8 mouse cellular contexts compared by ENCODE assay signal in genomic region chr12:101083076-101083838, GRCm38 (mm10). TPM values are rescaled to one million over a fixed set of nuclear protein-coding genes. Genes with fewer than 3 reads are reported as not detected.
DNase-seq lines count a peak whose midpoint lies in the region; ATAC-seq and TF ChIP-seq lines count a peak whose summit lies in the region.

Gene Ppp4r3a (minus strand): TSS chr12:101083702.

- DNase-seq in 3134 (ENCODE audit: extremely low read depth, insufficient read length, low spot score), result peak; percentile 96
- DNase-seq in adrenal gland, postnatal 36 days, result peak; percentile 97 to 98
- DNase-seq in heart, adult 18-20 months, result peak; percentile 97
- peak; percentile 98 for DNase-seq in kidney, adult 2 months
- DNase-seq in spleen, adult 2 months (ENCODE audit: low read depth in 1 of 2, low spot score in 2 of 2), result peak; percentile 82 to 92

- peaks cover 7% of the 10 kb centered on the region for H3K36me3 ChIP-seq in embryonic facial prominence, embryonic 13.5 days
- no peaks in the 10 kb centered on the region; the same call in 1 of the 2 replicates for H3K36me3 ChIP-seq in kidney, adult 2 months (ENCODE audit: control insufficient read depth, insufficient read depth, low read length)
- H3K36me3 ChIP-seq in limb, embryonic 12.5 days, result peaks cover 18% of the 10 kb centered on the region
- no peaks in the 10 kb centered on the region for H3K36me3 ChIP-seq in midbrain, embryonic 15.5 days (replicated peaks)
- H3K36me3 ChIP-seq in spleen, adult 2 months (ENCODE audit: control insufficient read depth, insufficient read depth, low read length), result no peaks in the 10 kb centered on the region

- no peaks in the 10 kb centered on the region for H3K27me3 ChIP-seq in embryonic facial prominence, embryonic 13.5 days
- H3K27me3 ChIP-seq in kidney, adult 2 months (replicated peaks; ENCODE audit: control insufficient read depth, insufficient read depth, low read length), result no peaks in the 10 kb centered on the region
- no peaks in the 10 kb centered on the region for H3K27me3 ChIP-seq in limb, embryonic 12.5 days
- no peaks in the 10 kb centered on the region for H3K27me3 ChIP-seq in midbrain, embryonic 15.5 days (replicated peaks)
- no peaks in the 10 kb centered on the region for H3K27me3 ChIP-seq in spleen, adult 2 months (ENCODE audit: control insufficient read depth, insufficient read depth, low read length)

- no peaks in the 10 kb centered on the region for H3K9me3 ChIP-seq in embryonic facial prominence, embryonic 13.5 days
- no peaks in the 10 kb centered on the region for H3K9me3 ChIP-seq in limb, embryonic 12.5 days
- no peaks in the 10 kb centered on the region for H3K9me3 ChIP-seq in midbrain, embryonic 15.5 days

- ATAC-seq in embryonic facial prominence, embryonic 13.5 days (ENCODE audit: insufficient number of reproducible peaks, insufficient read depth, low FRiP score, low TSS enrichment, low read depth), result peak; percentile 96
- ATAC-seq in limb, embryonic 12.5 days (ENCODE audit: insufficient number of reproducible peaks, insufficient read depth, low FRiP score, low TSS enrichment, low read depth), result peak; percentile 93
- ATAC-seq in midbrain, embryonic 15.5 days (replicated peaks), result peak; percentile 96

- peak within 1 kb of the TSS; percentile 99 for H3K4me3 ChIP-seq in embryonic facial prominence, embryonic 13.5 days
- H3K4me3 ChIP-seq in kidney, adult 2 months (ENCODE audit: insufficient read depth, low read depth, low read length), result peak within 1 kb of the TSS; percentile 100
- H3K4me3 ChIP-seq in limb, embryonic 12.5 days (replicated peaks), result peak within 1 kb of the TSS; percentile 99
- peak within 1 kb of the TSS; percentile 77 for H3K4me3 ChIP-seq in midbrain, embryonic 15.5 days
- peak within 1 kb of the TSS; percentile 87 for H3K4me3 ChIP-seq in spleen, adult 2 months (ENCODE audit: extremely low read depth, insufficient read depth, insufficient read length)

- no peak for TF ChIP-seq CTCF in kidney, adult 2 months (conservative IDR thresholded peaks at IDR 0.05; ENCODE audit: insufficient read depth, insufficient read length, low read depth, low read length)
- no peak for TF ChIP-seq CTCF in spleen, adult 2 months (IDR thresholded peaks at IDR 0.05; ENCODE audit: extremely low read depth, insufficient read depth, insufficient read length, insufficient replicate concordance)

- H3K27ac ChIP-seq in embryonic facial prominence, embryonic 13.5 days, result peak within 1 kb of the TSS; percentile 98
- H3K27ac ChIP-seq in kidney, adult 2 months (ENCODE audit: insufficient read depth, low read depth, low read length), result peak within 1 kb of the TSS; percentile 97
- H3K27ac ChIP-seq in limb, embryonic 12.5 days, result peak within 1 kb of the TSS; percentile 99
- H3K27ac ChIP-seq in midbrain, embryonic 15.5 days, result peak within 1 kb of the TSS; percentile 100
- H3K27ac ChIP-seq in spleen, adult 2 months (ENCODE audit: insufficient read depth, low read length), result peak within 1 kb of the TSS; percentile 99

- peak; percentile 80 for TF ChIP-seq POLR2A in kidney, adult 2 months (IDR thresholded peaks at IDR 0.05; ENCODE audit: low read depth, low read length)
- TF ChIP-seq POLR2A in spleen, adult 2 months (IDR thresholded peaks at IDR 0.05; ENCODE audit: low read depth, low read length), result peak; percentile 69

- WGBS in embryonic facial prominence, embryonic 13.5 days, result under 1% methylated on average over 89 of the region's 90 CpGs
- WGBS in kidney, adult 2 months, result under 1% methylated on average over 90 of the region's 90 CpGs
- under 1% methylated on average over 88 of the region's 90 CpGs for WGBS in limb, embryonic 12.5 days
- WGBS in midbrain, embryonic 15.5 days, result under 1% methylated on average over 88 of the region's 90 CpGs
- WGBS in spleen, adult 2 months, result under 1% methylated on average over 80 of the region's 90 CpGs

- H3K4me1 ChIP-seq in embryonic facial prominence, embryonic 13.5 days, result peaks cover 21% of the 10 kb centered on the region
- H3K4me1 ChIP-seq in kidney, adult 2 months (ENCODE audit: control insufficient read depth, insufficient read depth, low read length), result peaks cover 9% of the 10 kb centered on the region
- H3K4me1 ChIP-seq in limb, embryonic 12.5 days (replicated peaks), result peaks cover 23% of the 10 kb centered on the region
- peaks cover 29% of the 10 kb centered on the region for H3K4me1 ChIP-seq in midbrain, embryonic 15.5 days
- H3K4me1 ChIP-seq in spleen, adult 2 months (ENCODE audit: control insufficient read depth, insufficient read depth, insufficient read length), result peaks cover 5% of the 10 kb centered on the region

- peak within 1 kb of the TSS; percentile 99 for H3K9ac ChIP-seq in embryonic facial prominence, embryonic 13.5 days
- H3K9ac ChIP-seq in limb, embryonic 12.5 days (replicated peaks), result peak within 1 kb of the TSS; percentile 98
- H3K9ac ChIP-seq in midbrain, embryonic 15.5 days, result peak within 1 kb of the TSS; percentile 86

- H3K4me2 ChIP-seq in embryonic facial prominence, embryonic 13.5 days, result peak within 1 kb of the TSS; percentile 92
- peak within 1 kb of the TSS; percentile 85 for H3K4me2 ChIP-seq in limb, embryonic 12.5 days
- peak within 1 kb of the TSS; percentile 87 for H3K4me2 ChIP-seq in midbrain, embryonic 15.5 days

RNA-seq across cellular contexts. Expression of gene Ppp4r3a, which starts in this region (rescaled TPM):
- total RNA-seq in adrenal gland, postnatal 36 days (2021), result 10 to 100 TPM; 51.8 to 52.1 TPM
- polyA plus RNA-seq in embryonic facial prominence, embryonic 13.5 days (2015; fragmentation: Nextera tagmentation; extraction: Ambion mirVana), result 42.5 and 44.3 TPM in 2 replicates
- 10 to 100 TPM; 21.1 to 23.0 TPM for total RNA-seq in heart, adult 18-20 months (2021)
- 9.1 and 10.4 TPM in 2 replicates for polyA plus RNA-seq in kidney, adult 2 months (2012; rRNA removed)
- polyA plus RNA-seq in limb, embryonic 12.5 days (2016; fragmentation: Nextera tagmentation; extraction: Ambion mirVana), result 67.9 and 76.3 TPM in 2 replicates
- polyA plus RNA-seq in midbrain, embryonic 15.5 days (2015; fragmentation: Nextera tagmentation; extraction: Ambion mirVana), result 28.0 and 28.8 TPM in 2 replicates
- 10.9 and 13.5 TPM in 2 replicates for polyA plus RNA-seq in spleen, adult 2 months (2012; rRNA removed)

Comparison
In these comparisons a context has a peak if more than half of its experiments do, and no peak if none do; other contexts are left out.
1. Peak in every context shown above with its lines: DNase-seq, ATAC-seq, H3K4me3 ChIP-seq and H3K27ac ChIP-seq.